Mouse (Mus musculus): Measurements from ENCODE around the gene Swap70.

Gene Swap70

DNA sequence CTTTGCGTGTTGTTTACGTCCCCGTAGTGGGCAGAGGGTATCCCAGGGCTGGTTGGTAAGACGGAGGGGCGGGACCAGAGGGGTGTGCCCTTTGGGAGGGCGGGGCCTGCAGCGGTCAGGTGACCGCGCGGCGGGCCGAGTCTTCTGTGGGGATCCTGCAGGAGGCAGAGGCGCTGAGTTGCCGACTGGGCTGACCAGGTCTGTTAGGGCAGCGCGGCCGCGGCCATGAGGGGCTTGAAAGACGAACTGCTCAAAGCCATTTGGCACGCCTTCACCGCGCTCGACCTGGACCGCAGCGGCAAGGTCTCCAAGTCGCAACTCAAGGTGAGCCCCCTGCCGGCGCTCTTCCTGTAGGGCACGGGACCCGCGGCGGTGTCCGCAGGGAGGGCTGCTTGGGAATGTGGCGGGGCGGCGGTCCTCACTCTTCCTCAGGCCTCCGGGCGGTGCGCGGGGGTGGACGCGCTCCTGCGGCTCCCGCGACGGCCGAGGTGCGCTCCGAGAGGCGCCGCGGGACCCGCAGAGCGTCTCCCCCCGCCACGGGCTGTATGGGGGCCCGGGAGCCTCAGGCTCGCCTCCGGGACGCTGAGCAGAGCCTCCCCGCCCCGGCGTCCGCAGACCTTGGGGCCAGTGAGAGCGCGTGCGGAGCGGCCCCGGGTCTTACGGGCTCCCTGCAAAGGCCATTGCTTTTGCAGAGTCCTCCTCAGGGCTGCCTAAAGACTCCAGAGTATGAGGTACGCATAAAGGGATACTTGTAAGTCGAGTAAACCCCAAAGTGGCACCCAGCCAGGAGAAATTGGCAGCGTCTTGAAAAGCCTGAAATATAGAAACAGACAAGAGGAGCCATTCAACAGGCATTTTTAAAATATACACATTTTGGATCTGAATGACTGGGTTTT lies at the start of gene Swap70:
Gene Swap70, plus strand, starts transcription at position 126 of the 896 bp plus-strand sequence.
- WGBS = under 1% methylated on average over 71 of the region's 73 CpGs

DNA sequence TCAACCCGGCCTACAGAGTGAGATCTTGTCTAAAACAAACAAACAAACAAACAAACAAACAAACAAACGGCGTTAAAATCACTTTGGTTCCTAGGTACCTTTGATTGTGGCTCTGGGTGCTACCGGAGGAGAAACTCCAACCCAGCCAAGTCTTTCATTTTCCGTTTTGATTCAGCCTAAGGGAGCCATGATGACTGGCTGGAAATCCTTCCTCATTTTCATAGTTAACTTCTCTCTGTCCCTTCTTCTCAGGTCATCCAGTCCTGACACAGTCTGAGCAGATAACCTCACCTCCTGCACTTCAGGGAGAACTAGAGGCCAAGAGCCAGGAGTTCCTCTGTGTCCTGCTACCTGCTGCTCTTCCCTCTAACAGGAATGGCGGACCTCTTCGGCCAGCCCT lies 42.3 kb upstream of the Swap70 start:
- 93% methylated on average over 7 of the region's 7 CpGs for WGBS

DNA sequence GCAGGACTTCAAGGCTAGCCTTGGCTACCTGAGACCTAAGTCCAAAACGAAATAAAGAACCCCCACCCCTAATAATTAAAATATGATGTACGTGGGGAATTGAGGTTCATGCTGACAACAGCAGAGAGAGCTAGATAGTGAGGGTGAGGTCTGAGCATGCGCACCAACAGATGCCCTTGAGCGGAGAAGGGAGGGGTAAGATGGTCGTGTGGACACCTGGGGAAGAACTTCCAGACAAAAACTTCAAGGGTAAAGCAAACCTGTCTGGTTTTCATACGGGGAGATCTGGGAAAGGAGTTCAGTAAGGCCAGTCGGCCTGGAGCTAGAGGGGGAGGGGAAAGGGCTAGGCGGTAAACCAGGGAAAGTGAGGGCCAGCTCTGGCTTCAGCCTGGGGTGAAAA lies 40.1 kb upstream of the Swap70 start:
- WGBS = 83% methylated on average over 8 of the region's 8 CpGs

DNA sequence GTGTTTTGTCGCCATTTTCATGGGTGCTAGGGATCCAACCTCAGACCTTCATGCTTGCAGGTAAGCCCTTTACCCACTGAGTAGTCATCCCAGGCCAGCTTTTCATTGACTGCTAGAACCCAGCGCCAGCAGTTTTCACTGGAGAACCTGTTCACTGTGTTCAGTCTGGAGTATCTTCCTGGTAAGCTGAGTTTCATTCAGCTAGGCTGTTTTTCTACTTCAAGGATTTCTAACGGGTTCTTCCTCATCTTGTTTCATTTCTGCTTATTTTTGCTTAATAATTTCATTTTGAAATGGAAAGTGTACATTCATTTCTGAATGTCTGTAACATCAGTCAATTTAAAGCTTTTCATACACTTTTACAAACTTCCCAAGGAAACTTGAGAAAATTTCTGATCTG lies 36.9 kb upstream of the Swap70 start:
- 94% methylated on average over 3 of the region's 3 CpGs for WGBS

DNA sequence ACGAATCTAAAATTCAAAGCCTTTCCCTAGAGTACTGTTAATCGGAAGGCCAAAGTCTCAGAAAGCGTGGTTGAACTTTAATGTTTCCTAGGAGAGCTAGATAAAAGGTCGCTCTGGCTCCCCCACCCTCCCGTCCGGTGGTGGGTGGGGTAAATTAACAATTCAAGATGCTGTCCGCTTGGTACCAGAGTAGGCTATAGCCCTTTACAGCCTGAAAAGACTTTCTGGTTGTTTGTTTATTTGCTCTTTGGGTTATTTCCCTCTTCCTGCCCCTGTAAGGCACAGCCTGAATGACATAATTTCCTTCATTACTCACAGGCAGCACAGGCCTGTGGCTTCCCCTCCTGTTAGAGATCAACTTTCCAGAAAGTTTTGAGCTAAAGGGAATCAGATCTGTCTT lies 31.6 kb upstream of the Swap70 start:
- 68% methylated on average over 7 of the region's 7 CpGs for WGBS

DNA sequence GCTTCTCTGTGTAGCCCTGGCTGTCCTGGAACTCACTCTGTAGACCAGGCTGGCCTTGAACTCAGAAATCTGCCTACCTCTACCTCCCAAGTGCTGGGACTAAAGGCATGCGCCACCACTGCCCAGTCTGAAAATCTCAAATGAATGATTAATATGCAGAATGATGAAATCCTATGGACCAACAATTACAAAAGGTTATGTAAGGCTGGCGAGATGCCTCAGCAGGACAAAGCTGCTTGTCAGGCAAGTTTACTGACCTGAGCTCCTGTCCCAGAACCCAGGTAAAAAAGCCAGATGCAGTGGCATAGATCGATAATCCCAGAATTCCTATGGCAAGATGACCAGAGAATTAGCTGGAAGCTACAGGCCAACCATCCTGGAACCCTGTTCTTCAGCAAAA lies 28.3 kb upstream of the Swap70 start:
- 91% methylated on average over 3 of the region's 3 CpGs for WGBS

DNA sequence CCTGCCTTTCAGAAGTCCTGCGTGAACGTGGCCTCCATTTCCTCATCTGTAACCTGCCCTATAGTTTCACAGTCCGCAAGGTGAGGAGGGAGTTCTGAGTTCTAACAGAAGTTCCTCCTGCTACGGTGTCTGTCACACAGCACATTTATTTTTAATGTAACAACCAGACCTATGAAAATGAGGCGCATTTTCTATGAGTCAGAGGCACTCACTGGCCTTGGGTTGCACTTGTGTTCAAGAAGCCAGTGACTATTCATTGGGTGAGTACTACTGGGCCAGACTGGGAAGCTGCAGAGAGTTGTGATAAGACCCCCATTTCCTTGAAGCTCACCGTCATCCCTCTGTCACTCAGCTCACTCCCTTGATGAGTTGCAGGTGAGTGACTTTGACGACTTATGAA lies 24.3 kb upstream of the Swap70 start:
- WGBS = 93% methylated on average over 7 of the region's 7 CpGs

DNA sequence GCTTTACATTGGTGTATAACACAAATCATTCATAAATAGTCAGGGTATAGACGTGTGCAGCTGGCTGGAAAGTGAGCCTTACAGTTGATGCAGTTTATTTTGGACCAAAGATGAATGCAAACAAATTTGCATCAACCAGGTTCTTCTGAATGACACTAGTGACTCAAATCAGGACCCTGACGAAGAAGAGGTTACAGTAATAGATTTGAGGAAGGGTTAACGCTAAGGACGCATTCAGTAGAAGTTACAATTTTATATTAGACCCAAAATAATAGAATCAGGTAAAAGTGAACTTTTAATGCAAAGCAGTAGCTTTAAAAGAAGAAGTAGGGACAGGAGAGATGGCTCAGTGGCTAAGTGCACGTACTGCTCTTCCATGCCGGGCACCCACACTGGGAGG lies 19.6 kb upstream of the Swap70 start:
- 97% methylated on average over 6 of the region's 6 CpGs for WGBS

DNA sequence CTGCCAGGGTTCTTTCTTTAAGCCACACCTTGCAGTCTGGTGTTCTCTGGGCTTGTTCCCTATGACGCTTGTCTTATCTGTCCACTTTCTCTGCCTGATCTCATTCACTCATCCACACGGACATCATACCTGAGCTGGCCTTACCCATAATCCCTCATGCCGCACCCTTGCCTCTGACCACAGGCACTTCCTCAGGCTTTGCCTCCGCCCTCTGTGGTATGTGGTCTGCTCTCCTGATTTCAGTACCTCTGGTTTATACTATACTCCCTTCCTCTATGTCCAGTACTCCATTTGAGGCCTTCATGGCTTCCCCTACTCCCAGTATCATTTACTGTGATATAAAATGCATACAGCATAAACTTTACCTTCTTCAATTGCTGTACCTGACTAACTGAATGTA lies 17.3 kb upstream of the Swap70 start:
- 91% methylated on average over 4 of the region's 4 CpGs for WGBS

DNA sequence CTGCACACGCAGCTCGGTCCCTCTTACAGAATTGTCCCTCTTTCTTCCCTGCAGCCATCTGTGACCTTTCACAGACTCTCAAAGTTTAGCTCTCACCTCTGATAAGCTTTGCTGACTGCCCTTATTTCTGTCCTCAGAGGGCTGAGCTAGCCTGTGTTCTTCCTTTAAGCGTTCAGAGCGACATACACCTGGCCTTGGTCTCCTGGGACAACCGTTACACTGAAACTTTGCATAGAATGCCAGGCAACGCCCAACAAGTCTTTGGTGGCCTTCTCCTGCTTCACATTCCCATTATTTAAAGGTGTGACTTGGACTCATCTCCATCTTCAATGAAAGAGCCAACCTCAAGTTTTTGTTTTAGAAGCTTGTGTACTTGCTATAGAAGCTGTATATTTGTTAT lies 13.2 kb upstream of the Swap70 start:
- 97% methylated on average over 6 of the region's 6 CpGs for WGBS

DNA sequence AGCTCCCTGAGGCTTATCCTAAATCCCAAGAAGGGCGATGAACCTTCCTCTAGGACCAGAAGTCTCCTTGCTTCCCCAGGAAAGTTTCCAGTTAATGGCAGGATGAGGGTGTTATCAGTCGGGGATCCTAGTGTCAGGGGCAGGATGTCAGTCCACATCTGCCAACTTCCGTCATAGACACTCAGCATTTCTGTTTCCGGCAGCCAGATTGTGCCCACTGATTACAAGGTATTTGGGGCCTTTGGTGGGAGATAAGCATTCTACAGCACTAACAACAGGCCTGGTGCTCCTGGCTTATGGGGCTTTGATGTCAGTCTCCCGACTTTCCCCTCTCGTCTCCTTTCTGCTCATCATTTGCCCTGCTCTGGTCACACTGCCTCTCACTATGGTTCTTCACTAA lies 12.1 kb upstream of the Swap70 start:
- WGBS = 91% methylated on average over 6 of the region's 6 CpGs

DNA sequence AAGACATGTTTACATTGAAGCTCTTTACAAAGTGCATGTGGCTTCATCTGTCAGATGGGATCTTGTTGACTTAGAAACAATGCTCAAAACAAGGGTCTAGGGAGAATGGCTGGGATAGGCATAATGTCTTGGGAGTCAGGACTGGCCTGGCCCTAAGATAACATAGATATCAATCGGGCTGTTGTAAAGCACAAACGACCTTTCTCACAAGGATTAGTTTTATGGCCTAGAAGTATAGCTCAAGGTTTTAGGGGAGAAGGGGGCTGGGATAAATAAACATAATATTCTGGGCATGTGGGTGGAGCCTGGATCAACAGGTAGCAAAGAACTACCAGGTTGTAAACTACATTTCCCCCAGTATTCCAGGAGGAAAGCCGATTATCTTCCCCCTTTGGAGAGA lies 10.5 kb upstream of the Swap70 start:
- 86% methylated on average over 3 of the region's 3 CpGs for WGBS

DNA sequence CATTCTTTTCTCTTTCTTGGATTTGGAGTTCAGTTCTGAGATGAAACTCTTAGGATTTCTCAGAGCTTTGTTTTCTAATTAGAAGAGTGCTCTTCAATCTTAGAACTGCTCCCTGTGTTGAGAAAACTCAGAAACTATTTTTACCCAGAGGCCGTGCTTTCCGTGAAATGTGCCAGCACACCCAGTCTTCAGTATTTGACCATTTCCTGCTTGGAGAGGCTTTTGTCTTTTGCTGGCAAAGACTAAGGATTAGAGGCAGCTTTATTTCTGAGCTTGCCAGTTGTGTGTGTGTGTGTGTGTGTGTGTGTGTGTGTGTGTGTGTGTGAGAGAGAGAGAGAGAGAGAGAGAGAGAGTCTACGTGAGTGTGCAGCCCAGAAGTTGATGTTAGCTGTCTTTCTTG lies 6.6 kb upstream of the Swap70 start:
- WGBS = 37% methylated on average over 3 of the region's 3 CpGs

DNA sequence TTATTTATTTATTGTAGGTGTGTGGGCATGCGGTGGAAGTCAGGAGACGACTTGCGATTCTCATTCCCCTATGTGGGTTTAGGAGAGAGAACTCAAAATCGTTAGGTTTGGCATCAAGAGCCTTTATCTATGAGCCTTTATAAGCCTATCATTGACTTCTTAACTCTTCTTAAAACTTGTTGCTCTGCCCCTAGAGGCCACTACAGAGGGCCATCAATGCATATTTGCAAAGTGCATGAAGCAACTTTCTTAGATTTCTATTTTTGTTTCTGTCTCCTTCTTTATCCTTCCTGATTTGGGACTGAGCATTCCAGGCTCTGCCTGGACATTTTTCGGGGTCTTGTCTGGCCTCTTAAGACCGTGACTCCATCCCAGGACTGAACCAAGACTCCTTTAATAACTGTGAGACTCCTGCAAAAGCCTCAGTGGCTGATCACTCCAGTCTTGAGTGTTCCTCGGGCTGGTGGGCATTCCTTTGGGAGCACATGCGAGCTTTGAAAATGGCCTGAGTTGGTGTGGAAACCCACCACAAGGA lies 393 bp upstream of the Swap70 start:
- 36% methylated on average over 8 of the region's 8 CpGs for WGBS

DNA sequence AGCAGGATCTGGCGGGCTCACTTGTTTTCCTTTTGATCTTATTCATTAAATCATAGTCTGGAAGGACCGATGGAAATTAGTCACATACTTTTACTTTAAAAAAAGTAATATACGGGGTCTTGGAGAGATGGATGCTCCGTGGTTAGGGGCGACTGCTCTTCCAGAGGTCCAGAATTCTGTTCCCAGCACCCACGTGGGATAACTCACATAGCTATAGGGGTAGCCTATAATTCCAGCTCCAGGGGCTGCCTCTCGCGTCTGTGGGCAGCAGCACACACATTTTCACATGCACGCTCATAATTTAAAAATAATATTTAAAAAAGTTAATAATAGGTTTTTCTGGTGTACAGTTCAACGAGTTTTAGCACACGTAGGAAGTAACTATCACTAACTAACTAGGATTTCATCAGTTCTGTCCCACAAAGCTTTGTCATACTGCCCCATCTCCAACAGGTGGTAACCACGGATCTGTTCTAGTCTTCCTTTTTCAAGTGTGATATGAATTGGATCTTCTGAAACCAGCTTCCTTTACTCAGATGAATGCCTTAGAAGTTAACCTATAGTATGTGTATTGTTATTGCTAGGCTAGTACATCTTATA lies 1.2 kb downstream of the Swap70 start:
- 20% methylated on average over 12 of the region's 12 CpGs for WGBS

DNA sequence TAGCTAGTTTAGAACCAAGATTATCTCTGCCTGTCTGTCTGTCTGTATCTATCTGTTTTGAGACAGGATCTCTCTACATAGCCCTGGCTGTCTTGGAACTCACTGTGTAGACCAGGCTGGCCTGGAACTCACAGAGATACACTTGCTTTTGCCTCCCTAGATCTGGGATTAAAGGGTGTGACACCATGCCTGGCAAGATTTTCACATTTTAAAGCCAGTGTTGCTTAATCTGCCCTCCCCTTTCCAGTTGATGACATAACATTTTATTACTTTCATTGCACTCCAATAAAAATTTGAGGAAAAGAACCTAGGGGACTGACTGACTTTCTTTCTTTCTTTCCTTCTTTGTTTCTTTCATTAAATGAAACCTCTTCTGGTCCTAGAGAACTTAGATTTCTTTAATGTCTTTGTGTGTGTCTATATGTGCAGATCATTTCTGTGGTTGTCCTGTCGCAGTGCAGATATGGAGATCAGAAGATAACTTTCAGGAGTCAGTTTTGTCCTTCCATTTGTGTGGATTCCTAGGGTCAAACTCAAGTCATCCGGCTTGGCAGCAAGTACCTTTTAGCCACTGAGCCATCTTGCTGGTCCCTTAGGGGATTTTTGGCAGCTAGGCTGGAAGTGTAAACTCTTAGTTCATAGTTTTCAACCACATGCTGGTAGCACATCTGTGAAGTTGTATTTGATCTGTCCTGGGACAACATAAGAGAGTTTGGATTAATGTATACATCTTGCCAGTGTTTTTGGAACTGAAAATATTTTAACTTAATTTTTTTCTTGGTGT lies 2.4 kb downstream of the Swap70 start:
- 79% methylated on average over 2 of the region's 2 CpGs for WGBS

DNA sequence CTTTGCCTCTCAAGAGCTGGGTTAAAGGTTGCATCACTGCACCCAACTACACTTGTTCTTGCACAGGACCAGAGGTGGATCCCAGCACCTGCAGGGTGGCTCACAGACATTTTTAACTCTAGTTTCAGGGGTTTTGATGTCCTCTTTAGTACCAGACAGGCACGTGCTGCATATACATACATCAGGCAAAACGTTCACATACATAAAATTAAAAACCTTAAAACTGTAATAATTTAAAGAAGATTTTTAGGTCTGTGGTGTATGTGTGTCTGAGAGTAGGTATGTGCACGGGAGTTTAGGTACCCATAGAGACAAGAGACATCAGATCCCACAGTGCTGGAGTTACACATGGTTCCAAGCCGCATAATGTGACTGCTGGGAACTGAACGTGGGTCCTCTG lies 5.0 kb downstream of the Swap70 start:
- WGBS = 96% methylated on average over 5 of the region's 5 CpGs

DNA sequence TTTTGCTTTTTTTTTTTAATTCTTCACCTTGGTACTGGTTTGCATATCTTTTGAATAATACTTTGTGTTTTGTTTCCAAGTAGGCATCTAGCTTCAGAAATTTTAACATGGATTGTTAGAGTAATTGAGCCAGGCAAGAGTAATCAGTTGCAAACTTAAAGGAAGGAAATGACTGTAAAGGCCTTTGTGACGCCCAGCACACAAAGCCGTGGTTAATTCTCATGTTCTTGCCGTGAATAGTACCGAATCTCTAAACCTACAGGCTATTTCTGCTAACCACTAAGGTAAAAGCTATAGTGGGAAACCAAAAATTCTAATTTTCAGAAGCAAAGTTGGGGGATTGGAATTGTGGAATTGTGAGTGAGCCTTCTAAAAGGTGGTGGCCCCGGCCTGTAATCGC lies 8.5 kb downstream of the Swap70 start:
- 80% methylated on average over 6 of the region's 6 CpGs for WGBS

DNA sequence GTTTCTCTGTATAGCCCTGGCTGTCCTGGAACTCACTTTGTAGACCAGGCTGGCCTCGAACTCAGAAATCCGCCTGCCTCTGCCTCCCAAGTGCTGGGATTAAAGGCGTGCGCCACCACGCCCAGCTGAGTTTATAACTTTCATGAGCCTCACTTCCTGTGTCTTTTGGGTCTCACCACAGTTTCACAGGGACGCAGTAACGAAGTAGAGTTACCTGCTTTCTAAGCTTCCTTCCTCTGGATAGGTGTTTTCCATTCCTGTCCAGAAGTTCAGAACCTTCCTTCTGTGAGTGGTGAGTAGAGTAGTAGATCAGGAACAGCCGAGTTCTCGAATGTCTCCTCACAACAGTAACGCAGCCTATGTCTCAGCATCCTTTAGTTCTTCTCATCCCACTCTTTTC lies 9.6 kb downstream of the Swap70 start:
- WGBS = 88% methylated on average over 9 of the region's 10 CpGs

DNA sequence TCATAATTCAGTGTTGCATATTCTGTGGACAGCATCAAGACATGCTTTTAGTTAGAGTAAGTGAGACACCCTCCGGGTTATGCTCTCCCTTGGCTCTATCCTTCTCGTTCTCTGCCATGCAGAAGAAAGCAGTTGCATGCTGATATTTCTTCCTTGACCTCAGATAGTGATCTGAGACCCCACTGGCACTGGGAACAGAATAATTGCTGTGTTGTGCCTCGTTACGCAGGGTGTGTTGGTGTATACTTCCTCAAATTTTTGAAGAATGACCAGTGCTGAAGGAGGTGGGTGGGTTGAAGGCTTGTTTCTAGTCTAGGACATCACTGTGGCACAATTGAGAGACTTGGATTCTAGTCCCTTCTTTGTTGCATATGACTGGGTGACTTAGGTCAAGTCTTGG lies 14.6 kb downstream of the Swap70 start:
- WGBS = 73% methylated on average over 4 of the region's 4 CpGs

DNA sequence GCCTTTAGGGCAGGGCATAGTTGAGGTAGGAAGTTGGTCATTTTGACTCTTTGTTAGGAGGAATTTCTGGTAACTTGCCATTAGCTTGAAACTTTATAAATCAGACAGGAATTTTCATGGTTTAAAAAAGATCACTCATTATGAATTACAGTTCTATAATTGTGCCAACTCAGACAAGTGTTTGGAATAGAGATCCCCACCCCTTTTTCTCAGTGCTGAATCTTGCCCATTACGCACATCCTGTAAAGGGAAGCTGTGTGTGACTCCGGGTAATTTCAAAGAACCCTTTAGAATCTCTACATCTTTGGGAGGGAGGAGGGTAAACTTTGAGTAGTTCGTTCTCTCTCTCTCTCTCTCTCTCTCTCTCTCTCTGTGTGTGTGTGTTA lies 15.9 kb downstream of the Swap70 start:
- 14% methylated on average over 3 of the region's 3 CpGs for whole genome bisulfite sequencing

DNA sequence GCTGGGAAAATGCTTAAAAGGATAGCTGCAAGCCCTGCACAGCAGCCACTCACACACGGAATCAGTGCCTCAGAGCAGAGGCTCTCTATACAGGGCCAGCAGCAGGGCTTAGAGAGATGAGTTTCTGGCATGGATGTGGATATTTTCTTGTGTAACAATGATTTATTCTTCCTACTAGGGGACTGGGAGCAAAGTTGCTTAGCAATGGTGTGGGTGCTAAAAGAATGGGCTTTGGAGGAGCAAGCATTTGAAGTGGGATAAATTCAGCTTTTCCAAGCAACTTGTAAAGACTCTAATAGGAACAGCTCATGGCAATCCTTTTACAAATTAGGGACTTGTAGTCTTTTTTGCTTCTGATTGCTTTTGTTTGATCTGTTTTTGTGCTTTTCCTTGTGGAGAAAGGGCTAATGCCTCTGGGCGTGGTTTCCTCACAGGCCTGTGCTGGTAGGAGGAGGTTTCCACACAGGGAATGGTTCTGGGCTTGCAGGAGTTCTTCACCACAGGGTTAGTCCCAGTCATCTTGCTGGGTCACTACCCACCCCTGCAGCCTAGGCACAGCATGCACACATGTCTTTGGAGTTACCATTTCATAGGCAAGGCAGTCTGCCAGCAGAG lies 16.4 kb downstream of the Swap70 start:
- 53% methylated on average over 2 of the region's 2 CpGs for WGBS

Data from cerebral cortex, adult 2 months (tissue).